Mouse (Mus musculus): ENCODE data around the gene Prickle3. TPM values are rescaled to one million over a fixed set of nuclear protein-coding genes. Genes with fewer than 3 reads are reported as not detected.

The Prickle3 gene
- polyA plus RNA-seq, 1 experiment from 2014 or later = 9.7 TPM

DNA sequence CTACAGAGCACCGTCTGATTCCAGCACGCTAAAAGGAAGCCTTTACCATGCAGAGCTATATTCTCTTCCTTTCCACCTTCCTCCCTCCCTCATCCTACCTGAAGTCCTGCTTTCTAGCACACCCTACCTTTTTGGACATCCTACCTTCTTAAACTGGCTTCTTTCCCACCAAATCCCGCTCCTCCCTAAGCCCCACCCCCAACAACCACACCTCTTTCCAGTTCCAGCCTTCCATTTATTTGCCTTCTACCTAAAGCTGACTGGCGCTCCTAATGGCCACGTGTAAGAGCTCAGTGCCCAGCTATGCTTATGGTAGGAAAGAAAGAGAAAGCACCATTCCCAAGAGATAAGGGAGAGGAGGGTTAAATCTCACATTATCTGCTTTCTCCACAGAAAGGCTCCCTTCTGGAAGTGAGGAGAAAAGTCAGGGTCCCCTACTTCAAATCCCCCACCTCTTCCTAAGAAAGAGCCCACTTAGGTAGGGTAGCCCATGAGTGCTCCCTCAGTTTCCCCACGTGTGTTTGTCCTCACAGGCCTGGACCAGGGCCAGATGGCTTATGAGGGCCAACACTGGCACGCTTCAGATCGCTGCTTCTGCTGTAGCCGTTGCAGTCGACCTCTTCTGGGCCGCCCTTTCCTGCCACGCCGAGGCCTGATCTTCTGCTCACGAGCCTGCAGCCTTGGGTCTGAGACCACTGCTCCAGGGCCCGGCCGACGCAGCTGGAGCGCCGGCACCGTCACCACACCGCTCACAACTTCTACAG, 8.9 kb downstream of the Prickle3 start:
- Histone ChIP-seq H3K4me2 (ENCODE audit: low read length) (no peak overlapping the region), H3K9me3 (replicated peaks; ENCODE audit: low read length) (no peaks in the 10 kb centered on the region), H3K36me3 (ENCODE audit: insufficient read depth, low read length) (0 out of 2 replicates have a peak, but pooled peaks cover 7% of the 10 kb centered on the region), H3K9ac (ENCODE audit: low read depth, low read length) (no peak overlapping the region), H3K4me1 (replicated peaks; ENCODE audit: insufficient read depth, low read length) (no peaks in the 10 kb centered on the region), H3K4me3 (replicated peaks; ENCODE audit: low read depth, low read length) (no peak overlapping the region), H3K27ac (no peak overlapping the region), H3K27me3 (ENCODE audit: insufficient read depth, low read length) (no peaks in the 10 kb centered on the region)
- ATAC-seq (replicated peaks; ENCODE audit: low FRiP score, low read depth) (no peak), DNase-seq (ENCODE audit: low spot score) (no peak)
- WGBS = 74% methylated on average over 21 of the region's 21 CpGs
- TF ChIP-seq CTCF (IDR thresholded peaks at IDR 0.05; ENCODE audit: low read depth) = no peak

DNA sequence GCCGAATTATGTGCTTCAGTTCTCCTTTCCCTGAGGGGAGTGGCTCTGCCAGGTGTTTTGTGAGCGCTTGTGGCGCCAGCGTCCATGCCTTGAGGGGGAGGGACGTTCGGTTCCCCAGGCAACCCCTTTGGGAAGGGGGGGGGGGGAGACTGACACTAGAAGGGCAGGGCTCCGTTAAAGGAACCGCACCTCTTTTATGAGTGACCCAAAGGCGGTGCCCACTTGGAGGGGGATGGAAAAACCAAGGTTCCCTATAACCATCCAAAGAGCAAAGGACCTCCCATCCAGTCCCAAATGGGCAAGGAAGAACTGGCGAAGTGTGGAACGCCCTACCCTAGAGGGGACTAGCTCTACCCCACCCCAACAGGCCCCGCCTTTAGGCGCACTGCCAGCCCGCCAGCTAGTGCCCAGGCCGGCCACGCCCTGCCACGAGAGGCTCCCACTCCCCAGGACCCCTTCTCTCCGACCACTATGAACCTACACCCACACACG, 13.4 kb downstream of the Prickle3 start:
- H3K4me2 ChIP-seq (ENCODE audit: low read length) = peak overlapping the region; percentile 55
- H3K9ac ChIP-seq (ENCODE audit: low read depth, low read length) = peak overlapping the region; percentile 59
- peak overlapping the region; percentile 48 for H3K4me3 ChIP-seq (replicated peaks; ENCODE audit: low read depth, low read length)
- no peaks in the 10 kb centered on the region for H3K27me3 ChIP-seq (ENCODE audit: insufficient read depth, low read length)
- 0 out of 2 replicates have a peak, but pooled peaks cover 3% of the 10 kb centered on the region for H3K36me3 ChIP-seq (ENCODE audit: insufficient read depth, low read length)
- peak overlapping the region; percentile 79 for H3K27ac ChIP-seq
- ATAC-seq (replicated peaks; ENCODE audit: low FRiP score, low read depth) = peak; percentile 70
- H3K9me3 ChIP-seq (replicated peaks; ENCODE audit: low read length) = no peaks in the 10 kb centered on the region
- TF ChIP-seq CTCF (IDR thresholded peaks at IDR 0.05; ENCODE audit: low read depth) = no peak
- peak; percentile 50 for DNase-seq (ENCODE audit: low spot score)
- H3K4me1 ChIP-seq (replicated peaks; ENCODE audit: insufficient read depth, low read length) = 0 out of 2 replicates have a peak, but pooled peaks cover 4% of the 10 kb centered on the region
- 26% methylated on average over 10 of the region's 19 CpGs for WGBS

DNA sequence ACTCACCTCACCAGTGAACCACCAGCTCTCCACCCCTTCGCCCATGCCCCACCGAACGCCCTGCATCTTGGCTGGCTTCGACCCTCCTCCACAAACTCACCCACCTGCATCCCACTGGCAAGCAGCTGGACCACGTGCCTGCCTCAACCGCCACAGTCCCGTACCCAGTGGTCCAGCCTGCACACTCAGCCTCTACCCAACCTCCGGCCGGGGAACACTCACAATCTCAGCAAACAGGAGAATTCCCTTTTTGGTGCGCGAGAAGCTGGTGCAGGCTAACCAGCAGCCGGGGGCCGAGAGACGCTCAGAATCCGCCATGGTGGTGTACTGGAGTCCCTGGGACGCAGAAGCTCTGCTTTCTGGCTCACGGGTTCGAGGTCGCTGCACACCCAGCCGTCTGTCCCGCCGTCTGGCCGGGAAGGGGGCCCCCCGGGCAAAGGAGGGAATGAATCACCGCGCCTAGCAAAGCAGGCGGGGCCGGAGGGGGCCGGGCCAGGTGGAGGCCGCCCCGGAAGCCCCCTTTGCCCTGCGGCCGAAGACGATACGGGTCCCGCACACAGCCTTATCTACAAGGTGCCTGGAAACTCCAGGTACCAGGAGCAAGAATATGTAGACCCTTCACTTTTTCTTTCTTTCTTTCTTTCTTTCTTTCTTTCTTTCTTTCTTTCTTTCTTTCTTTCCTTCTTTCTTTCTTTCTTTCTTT, 14.0 kb downstream of the Prickle3 start, which contains the start of gene Plp2:
TSS of gene Plp2 (minus strand) at position 470 of the 703 bp plus-strand sequence.
- Histone ChIP-seq H3K27me3 (ENCODE audit: insufficient read depth, low read length) (no peaks in the 10 kb centered on the region), H3K27ac (peak within 1 kb of the TSS; percentile 79), H3K4me2 (ENCODE audit: low read length) (peak within 1 kb of the TSS; percentile 55), H3K9me3 (replicated peaks; ENCODE audit: low read length) (no peaks in the 10 kb centered on the region), H3K36me3 (ENCODE audit: insufficient read depth, low read length) (0 out of 2 replicates have a peak, but pooled peaks cover 3% of the 10 kb centered on the region), H3K9ac (ENCODE audit: low read depth, low read length) (peak within 1 kb of the TSS; percentile 59), H3K4me3 (replicated peaks; ENCODE audit: low read depth, low read length) (peak within 1 kb of the TSS; percentile 48), H3K4me1 (replicated peaks; ENCODE audit: insufficient read depth, low read length) (0 out of 2 replicates have a peak, but pooled peaks cover 4% of the 10 kb centered on the region)
- no peak for TF ChIP-seq CTCF (IDR thresholded peaks at IDR 0.05; ENCODE audit: low read depth)
- DNase-seq (ENCODE audit: low spot score) (no peak), ATAC-seq (replicated peaks; ENCODE audit: low FRiP score, low read depth) (peak; percentile 53)
- 29% methylated on average over 35 of the region's 36 CpGs for WGBS

DNA sequence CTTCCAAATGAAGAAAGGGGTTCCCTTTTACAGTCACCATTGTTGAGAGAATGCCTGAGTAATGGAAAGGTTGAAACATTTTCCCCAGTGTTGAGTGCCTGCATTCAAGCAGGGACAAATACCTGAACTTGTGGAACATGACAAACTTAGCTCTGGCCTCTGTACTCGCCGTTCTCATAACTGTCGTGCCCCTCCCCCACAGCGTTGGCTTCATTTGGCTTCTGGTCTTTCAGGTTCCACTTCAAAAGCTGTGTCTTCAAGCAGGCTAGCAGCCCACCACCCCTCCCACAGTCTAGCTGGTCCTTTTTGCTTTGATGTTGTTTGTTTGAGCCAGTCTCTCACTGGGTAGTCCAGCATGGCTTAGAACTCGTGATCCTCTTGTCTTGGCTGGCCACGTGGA, 15.7 kb downstream of the Prickle3 start:
- TF ChIP-seq CTCF (IDR thresholded peaks at IDR 0.05; ENCODE audit: low read depth) = no peak
- no peak for DNase-seq (ENCODE audit: low spot score)
- H3K4me1 ChIP-seq (replicated peaks; ENCODE audit: insufficient read depth, low read length) = 0 out of 2 replicates have a peak, but pooled peaks cover 4% of the 10 kb centered on the region
- WGBS = 36% methylated on average over 6 of the region's 6 CpGs
- H3K36me3 ChIP-seq (ENCODE audit: insufficient read depth, low read length) = no peaks in the 10 kb centered on the region
- no peaks in the 10 kb centered on the region for H3K9me3 ChIP-seq (replicated peaks; ENCODE audit: low read length)
- no peak for ATAC-seq (replicated peaks; ENCODE audit: low FRiP score, low read depth)
- H3K27ac ChIP-seq = no peak overlapping the region
- no peak overlapping the region for H3K4me3 ChIP-seq (replicated peaks; ENCODE audit: low read depth, low read length)
- H3K4me2 ChIP-seq (ENCODE audit: low read length) = no peak overlapping the region
- H3K9ac ChIP-seq (ENCODE audit: low read depth, low read length) = no peak overlapping the region
- no peaks in the 10 kb centered on the region for H3K27me3 ChIP-seq (ENCODE audit: insufficient read depth, low read length)

DNA sequence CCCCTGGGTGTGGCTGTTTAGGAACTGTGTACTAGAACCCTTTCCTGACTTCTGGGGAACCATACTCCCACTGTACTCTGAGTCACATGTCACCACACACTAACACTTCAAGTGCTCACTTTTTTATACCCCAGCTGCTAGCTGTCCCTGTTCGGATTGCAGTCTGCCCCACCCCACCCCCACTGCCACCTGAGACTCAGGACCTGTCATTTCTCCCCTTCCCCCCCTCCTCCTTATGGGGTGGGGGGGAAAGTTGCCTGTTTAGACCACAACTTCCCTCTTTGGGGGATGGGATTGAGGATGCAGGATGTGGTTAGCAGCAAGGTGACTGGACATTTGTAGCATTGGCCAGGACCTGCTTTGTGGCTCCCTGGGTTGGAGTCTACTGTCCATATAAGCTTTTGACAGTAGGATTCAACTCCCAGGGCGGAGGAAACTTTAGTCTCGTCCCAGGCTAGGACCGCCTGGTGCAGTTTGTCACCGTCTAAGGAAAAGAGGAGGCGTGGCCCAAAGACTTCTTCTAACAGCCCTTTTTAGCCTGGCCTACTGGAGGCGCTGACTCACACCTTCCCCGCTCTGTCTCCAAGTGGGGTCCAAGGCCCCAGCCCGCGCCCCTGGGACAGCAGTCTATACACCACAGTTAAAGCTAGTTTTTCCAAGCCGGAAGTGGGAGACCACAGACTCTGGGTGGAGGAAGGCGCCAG, 16.7 kb downstream of the Prickle3 start:
- Histone ChIP-seq H3K9ac (ENCODE audit: low read depth, low read length) (0 out of 2 replicates have a peak overlapping the region, but pooled peaks have one; percentile 37), H3K36me3 (ENCODE audit: insufficient read depth, low read length) (no peaks in the 10 kb centered on the region), H3K9me3 (replicated peaks; ENCODE audit: low read length) (no peaks in the 10 kb centered on the region), H3K4me3 (replicated peaks; ENCODE audit: low read depth, low read length) (0 out of 2 replicates have a peak overlapping the region, but pooled peaks have one; percentile 2), H3K4me2 (ENCODE audit: low read length) (peak overlapping the region; percentile 49), H3K4me1 (replicated peaks; ENCODE audit: insufficient read depth, low read length) (0 out of 2 replicates have a peak, but pooled peaks cover 4% of the 10 kb centered on the region), H3K27ac (peak overlapping the region; percentile 80), H3K27me3 (ENCODE audit: insufficient read depth, low read length) (no peaks in the 10 kb centered on the region)
- ATAC-seq (replicated peaks; ENCODE audit: low FRiP score, low read depth) (peak; percentile 9), DNase-seq (ENCODE audit: low spot score) (peak; percentile 70)
- 36% methylated on average over 12 of the region's 12 CpGs for WGBS
- 0 out of 2 replicates have a peak, but pooled peaks have one; percentile 14 for TF ChIP-seq CTCF (IDR thresholded peaks at IDR 0.05; ENCODE audit: low read depth)
